Mouse (Mus musculus) forebrain, postnatal 0 days (tissue): ENCODE data around the gene 1700029I15Rik. TPM values are rescaled to one million over a fixed set of nuclear protein-coding genes. Genes with fewer than 3 reads are reported as not detected.

Experiments
- ATAC-seq: fragments of 200-750 bp; cut with Nextera tagmentation; 2 replicates; pipeline ENCODE4 v1.8.0; 2017; ENCODE audit warnings: mild to moderate bottlenecking, moderate library complexity
- DNase-seq: peaks from one replicate; pipeline ENCODE4 v3.0.0-alpha.2; 2015
- H3K27ac ChIP-seq: fragments of 300-500 bp; sonication (generic); 2 replicates; pipeline ENCODE4 v1.5.1; 2014; ENCODE audit warnings: low read depth, mild to moderate bottlenecking, antibody characterized with exemption, low read length, moderate library complexity, mixed read lengths
- H3K27me3 ChIP-seq: fragments of 300-500 bp; sonication (generic); 2 replicates; pipeline ENCODE4 v1.6.1; 2014; ENCODE audit warnings: mild to moderate bottlenecking, low read length, mixed read lengths; ENCODE audit not compliant: insufficient read depth
- H3K36me3 ChIP-seq: fragments of 300-500 bp; sonication (generic); 2 replicates; pipeline ENCODE4 v1.6.1; 2014; ENCODE audit warnings: mild to moderate bottlenecking, moderate library complexity; ENCODE audit not compliant: insufficient read depth
- H3K4me1 ChIP-seq: fragments of 300-500 bp; sonication (generic); 2 replicates; pipeline ENCODE4 v1.6.1; 2014; ENCODE audit warnings: antibody characterized with exemption; ENCODE audit not compliant: insufficient read depth
- H3K4me2 ChIP-seq: fragments of 300-500 bp; sonication (generic); 2 replicates; pipeline ENCODE4 v1.6.1; 2014; ENCODE audit warnings: low read depth, mild to moderate bottlenecking, moderate library complexity
- H3K4me3 ChIP-seq: fragments of 300-500 bp; sonication (generic); 2 replicates; pipeline ENCODE4 v1.5.1; 2014; ENCODE audit warnings: low read depth, low read length, mixed read lengths
- H3K9ac ChIP-seq: fragments of 300-500 bp; sonication (generic); 2 replicates; pipeline ENCODE4 v1.6.1; 2014; ENCODE audit warnings: mild to moderate bottlenecking
- H3K9me3 ChIP-seq: fragments of 300-500 bp; sonication (generic); 2 replicates; pipeline ENCODE4 v1.6.1; 2016; ENCODE audit warnings: low read length
- CTCF ChIP-seq: sonication (generic); IDR thresholded peaks from 2 replicates; pipeline ENCODE4 v1.5.1; 2016; ENCODE audit warnings: antibody characterized with exemption, control low read depth, low read depth
- WGBS: fragments of 180-500 bp; shearing (Covaris S2); extraction: QIAGEN DNeasy Blood & Tissue Kit; methylation state at CpG from one replicate; pipeline ENCODE4 v1.1.7; 2014; 5-methylcytosine and 5-hydroxymethylcytosine counted together
- microRNA-seq, 2 experiments: library from miRNA; unstranded; fragments of <30 nt; microRNA quantifications; one replicate each; pipeline ENCODE4; 2016
- polyA plus RNA-seq: library from polyadenylated mRNA; unstranded; fragments of >200 nt; fragmentation: Nextera tagmentation; extraction: Ambion mirVana; gene quantifications from 2 replicates; pipeline ENCODE4 v1.2.1, GENCODE M21; 2015
- total RNA-seq: library from RNA; depleted of rRNA; stranded (reverse); fragments of >200 nt; gene quantifications from 2 replicates; pipeline ENCODE4 v1.2.3, GENCODE M21; 2014; rRNA removed

The 1700029I15Rik gene
- total and polyA plus RNA-seq, 2 experiments from 2014 or later: 2.3 to 3.1 TPM

DNA sequence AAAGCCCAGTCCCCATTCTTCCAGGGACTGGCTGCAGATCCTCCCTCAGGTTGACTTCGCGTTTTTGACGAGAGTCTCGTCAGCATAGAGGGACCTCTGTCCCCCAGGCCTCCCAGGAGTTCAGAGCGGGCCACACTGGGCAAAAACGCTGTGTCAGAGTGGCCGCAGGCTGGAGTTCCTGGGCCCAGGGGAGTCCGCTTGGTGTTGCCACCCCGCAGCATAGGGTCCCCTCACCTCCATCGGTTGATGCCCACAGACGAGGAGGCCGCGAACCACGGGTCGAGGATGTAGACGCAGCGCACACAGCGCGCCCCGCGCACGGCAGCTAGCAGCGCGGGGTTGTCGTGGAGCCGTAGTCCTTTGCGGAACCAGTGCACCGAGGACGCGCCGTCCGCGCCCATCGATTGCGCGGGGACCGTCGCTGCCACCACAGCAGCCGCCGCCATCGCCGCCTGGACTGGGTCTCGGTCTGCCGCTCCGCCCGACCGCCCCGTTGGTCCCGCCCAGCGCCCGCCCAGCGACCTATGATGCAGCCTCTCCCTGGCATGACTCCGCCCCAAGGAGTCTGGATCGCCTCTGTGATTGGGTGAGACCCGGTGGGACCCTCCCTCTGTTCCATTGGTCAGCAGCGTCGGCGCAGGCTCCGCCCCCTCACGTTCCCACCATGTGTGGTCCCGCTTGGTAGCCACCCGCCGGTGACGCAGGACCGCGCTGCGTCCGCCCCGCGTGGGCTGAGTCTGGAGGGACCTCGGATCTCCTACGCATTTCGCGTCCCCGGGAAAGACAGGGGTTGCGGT, 51.4 kb downstream of the 1700029I15Rik start, which contains the start of gene Cry2:
Gene Cry2, minus strand, starts transcription at position 466 of the 797 bp plus-strand sequence.
- H3K4me2 ChIP-seq: peak within 1 kb of the TSS; percentile 81
- no peaks in the 10 kb centered on the region for H3K9me3 ChIP-seq
- peak within 1 kb of the TSS; percentile 88 for H3K9ac ChIP-seq
- no peak for TF ChIP-seq CTCF
- peak within 1 kb of the TSS; percentile 90 for H3K4me3 ChIP-seq
- peaks cover 30% of the 10 kb centered on the region for H3K4me1 ChIP-seq
- peak; percentile 97 for ATAC-seq
- H3K36me3 ChIP-seq: no peaks in the 10 kb centered on the region
- DNase-seq: peak; percentile 99
- WGBS: 2% methylated on average over 72 of the region's 76 CpGs
- H3K27me3 ChIP-seq: no peaks in the 10 kb centered on the region
- H3K27ac ChIP-seq: peak within 1 kb of the TSS; percentile 87

DNA sequence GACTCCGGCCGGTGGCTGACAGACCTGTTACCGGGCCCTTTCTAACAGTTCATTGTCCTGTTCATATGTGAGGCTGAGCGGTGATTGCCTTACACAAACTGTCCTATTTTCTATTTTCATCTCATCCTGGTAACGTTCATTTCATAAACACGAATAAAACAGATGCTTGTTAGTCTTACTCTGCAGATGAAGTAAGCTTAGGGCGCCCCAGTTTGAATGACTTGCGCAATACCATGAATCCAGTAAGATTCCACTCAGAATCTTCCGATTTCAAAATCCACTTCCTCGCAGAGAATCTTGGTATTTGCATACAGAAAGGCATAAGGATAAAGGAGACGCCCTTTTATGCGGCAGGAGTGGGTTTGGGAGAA, 52.0 kb downstream of the 1700029I15Rik start:
- Histone ChIP-seq H3K4me1 (peaks cover 27% of the 10 kb centered on the region), H3K27ac (peak overlapping the region; percentile 85), H3K9ac (peak overlapping the region; percentile 56), H3K27me3 (no peaks in the 10 kb centered on the region), H3K4me3 (peak overlapping the region; percentile 90), H3K4me2 (peak overlapping the region; percentile 81), H3K9me3 (no peaks in the 10 kb centered on the region), H3K36me3 (no peaks in the 10 kb centered on the region)
- 3% methylated on average over 12 of the region's 12 CpGs for WGBS
- TF ChIP-seq CTCF: no peak
- DNase-seq (no peak), ATAC-seq (peak; percentile 14)

DNA sequence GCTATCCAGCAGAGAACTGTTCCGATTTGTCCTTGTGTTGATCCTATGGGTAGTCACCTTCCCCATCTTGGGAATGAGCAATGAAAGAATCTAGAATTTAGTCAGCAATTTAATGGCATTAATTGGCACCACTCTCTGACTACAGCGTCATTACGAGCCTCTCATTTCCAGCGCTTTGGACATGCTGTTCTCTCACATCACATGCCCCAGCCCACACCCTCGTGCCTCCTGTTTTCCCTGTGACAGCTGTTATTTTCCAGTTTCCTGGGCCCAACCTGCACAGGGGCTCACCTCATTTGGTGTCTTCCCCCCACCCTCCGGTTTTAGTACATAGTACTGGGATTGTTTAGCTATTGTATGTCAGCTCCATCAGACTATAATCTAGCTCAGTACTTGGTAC, 52.7 kb downstream of the 1700029I15Rik start:
- Histone ChIP-seq H3K4me3 (0 out of 2 replicates have a peak overlapping the region, but pooled peaks have one; percentile 90), H3K9ac (0 out of 2 replicates have a peak overlapping the region, but pooled peaks have one; percentile 56), H3K36me3 (no peaks in the 10 kb centered on the region), H3K27me3 (no peaks in the 10 kb centered on the region), H3K27ac (peak overlapping the region; percentile 85), H3K4me1 (peaks cover 27% of the 10 kb centered on the region), H3K4me2 (peak overlapping the region; percentile 81), H3K9me3 (no peaks in the 10 kb centered on the region)
- ATAC-seq (no peak), DNase-seq (no peak)
- no peak for TF ChIP-seq CTCF
- 48% methylated on average over 6 of the region's 6 CpGs for WGBS

Small RNAs within 50 kb of the gene (microRNA-seq; reads per million reads assigned to microRNA genes)
- 0.39 to 1.1 reads per million in 2 experiments for gene Mir7000

Other genes starting within 250 kb of the 1700029I15Rik start
- gene Pex16, start 7.9 kb upstream of the 1700029I15Rik start, total RNA-seq: 33.5 and 41.1 TPM in 2 replicates
- gene Pex16, start 7.9 kb upstream of the 1700029I15Rik start, polyA plus RNA-seq: 53.2 and 53.7 TPM in 2 replicates
- 0.10 and 1.8 TPM in 2 replicates for gene Large2, start 7.7 kb upstream of the 1700029I15Rik start, total RNA-seq
- gene Large2, start 7.7 kb upstream of the 1700029I15Rik start, polyA plus RNA-seq: 1.1 and 1.5 TPM in 2 replicates
- gene Mapk8ip1, start 18.7 kb downstream of the 1700029I15Rik start, total RNA-seq: 223 and 225 TPM in 2 replicates
- gene Mapk8ip1, start 18.7 kb downstream of the 1700029I15Rik start, polyA plus RNA-seq: 129 and 150 TPM in 2 replicates
- 26.5 and 36.7 TPM in 2 replicates for gene Cry2, start 51.5 kb downstream of the 1700029I15Rik start, total RNA-seq
- gene Cry2, start 51.5 kb downstream of the 1700029I15Rik start, polyA plus RNA-seq: 28.5 and 43.2 TPM in 2 replicates
- gene Slc35c1, start 78.0 kb downstream of the 1700029I15Rik start, total RNA-seq: 4.6 and 9.1 TPM in 2 replicates
- gene Slc35c1, start 78.0 kb downstream of the 1700029I15Rik start, polyA plus RNA-seq: 13.1 and 14.4 TPM in 2 replicates
- gene Chst1, start 217.2 kb downstream of the 1700029I15Rik start, total RNA-seq: 42.5 and 47.4 TPM in 2 replicates
- gene Chst1, start 217.2 kb downstream of the 1700029I15Rik start, polyA plus RNA-seq: 25.7 and 40.4 TPM in 2 replicates